In the genomic region with DNA sequence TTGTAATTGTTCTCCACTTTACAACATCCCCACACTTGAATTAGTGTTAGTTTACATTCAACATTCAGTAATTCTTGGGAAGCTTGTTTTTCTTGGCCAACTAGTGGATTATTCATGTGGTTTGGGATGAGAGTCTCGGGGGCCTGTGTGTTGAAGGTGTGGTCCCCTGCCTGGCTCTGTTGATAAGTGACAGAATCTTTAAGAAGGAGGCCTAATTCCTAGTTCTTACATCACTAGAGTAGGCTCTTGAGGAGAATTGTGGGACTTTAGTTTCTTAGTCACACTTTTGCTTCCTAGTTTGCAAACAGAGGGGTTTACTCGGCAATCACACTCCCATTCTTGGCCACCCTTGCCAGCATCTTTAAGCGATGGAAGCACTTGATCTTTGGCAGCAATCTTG, we compare ENCODE assay signal across 23 mouse cellular contexts. TPM values are rescaled to one million over a fixed set of nuclear protein-coding genes. Genes with fewer than 3 reads are reported as not detected.
A peak's percentile ranks its signal among the peaks of the same experiment; 100 is the strongest.
DNase-seq lines count a peak whose midpoint lies in the region; ATAC-seq lines count a peak whose summit lies in the region.
"Had no signal": no experiment of that assay in that cellular context is flagged by ENCODE, and none has a peak within 500 bp of the region (broad histone marks: within the 10 kb centered on the region; RNA-seq: fewer than 3 reads in every experiment).

No protein-coding gene starts in this region.

- H3K4me1 ChIP-seq in heart, embryonic 10.5 days = no peaks in the 10 kb centered on the region
- no peaks in the 10 kb centered on the region for H3K4me1 ChIP-seq in midbrain, embryonic 11.5 days (ENCODE audit: control insufficient read depth, insufficient read depth, low read length)
- H3K4me1 ChIP-seq in midbrain, embryonic 15.5 days = no peaks in the 10 kb centered on the region
- H3K4me1 ChIP-seq: embryonic facial prominence, embryonic 13.5 days; embryonic facial prominence, embryonic 15.5 days; forebrain, embryonic 12.5 days had no signal

- H3K4me2 ChIP-seq in midbrain, embryonic 11.5 days = no peak overlapping the region
- no peak overlapping the region for H3K4me2 ChIP-seq in midbrain, embryonic 15.5 days
- H3K4me2 ChIP-seq: embryonic facial prominence, embryonic 13.5 days; embryonic facial prominence, embryonic 15.5 days; forebrain, embryonic 12.5 days had no signal

- peak; percentile 17 for DNase-seq in heart, embryonic 10.5 days (ENCODE audit: low spot score)
- no peak for DNase-seq in heart, adult 9 months (ENCODE audit: low spot score in 2 of 2)
- peak; percentile 7 for DNase-seq in lung, postnatal 25 days (ENCODE audit: low spot score)
- DNase-seq in lung, postnatal 10 days = no peak
- DNase-seq in midbrain, embryonic 11.5 days (ENCODE audit: low spot score, missing footprints) = peak; percentile 69
- DNase-seq in left cerebral cortex, adult 18-20 months (ENCODE audit: low spot score in 2 of 2) = no peak
- DNase-seq: adrenal gland, adult 2 months; adrenal gland, postnatal 10 days; adrenal gland, postnatal 25 days; cerebellum, adult 11 months; cerebellum, adult 18-20 months; cerebellum, adult 8-10 months; cerebellum, postnatal 36 days; embryo, embryonic 11 days had no signal

- 0 out of 2 replicates have a peak, but pooled peaks cover 3% of the 10 kb centered on the region for H3K36me3 ChIP-seq in heart, embryonic 10.5 days
- 0 out of 2 replicates have a peak, but pooled peaks cover 2% of the 10 kb centered on the region for H3K36me3 ChIP-seq in midbrain, embryonic 11.5 days (ENCODE audit: control insufficient read depth, insufficient read depth, low read length)
- no peaks in the 10 kb centered on the region for H3K36me3 ChIP-seq in midbrain, embryonic 15.5 days (replicated peaks)
- H3K36me3 ChIP-seq: embryonic facial prominence, embryonic 13.5 days; embryonic facial prominence, embryonic 15.5 days; forebrain, embryonic 12.5 days had no signal

- no peak overlapping the region for H3K27ac ChIP-seq in heart, embryonic 10.5 days
- no peak overlapping the region for H3K27ac ChIP-seq in midbrain, embryonic 11.5 days (ENCODE audit: low read depth, low read length)
- no peak overlapping the region for H3K27ac ChIP-seq in midbrain, embryonic 15.5 days
- H3K27ac ChIP-seq: embryonic facial prominence, embryonic 13.5 days; embryonic facial prominence, embryonic 15.5 days; forebrain, embryonic 10.5 days; forebrain, embryonic 12.5 days had no signal

- 75% methylated on average over 3 of the region's 3 CpGs for WGBS in heart, embryonic 10.5 days
- 80% methylated on average over 3 of the region's 3 CpGs for WGBS in midbrain, embryonic 11.5 days
- WGBS in midbrain, embryonic 15.5 days = 82% methylated on average over 3 of the region's 3 CpGs

- H3K9ac ChIP-seq in midbrain, embryonic 11.5 days (ENCODE audit: low read length) = no peak overlapping the region
- H3K9ac ChIP-seq in midbrain, embryonic 15.5 days = no peak overlapping the region
- H3K9ac ChIP-seq: embryonic facial prominence, embryonic 13.5 days; embryonic facial prominence, embryonic 15.5 days; forebrain, embryonic 12.5 days had no signal

- no peak overlapping the region for H3K4me3 ChIP-seq in heart, embryonic 10.5 days
- H3K4me3 ChIP-seq in midbrain, embryonic 11.5 days (ENCODE audit: low read depth, low read length) = no peak overlapping the region
- H3K4me3 ChIP-seq in midbrain, embryonic 15.5 days = no peak overlapping the region
- H3K4me3 ChIP-seq: embryonic facial prominence, embryonic 13.5 days; embryonic facial prominence, embryonic 15.5 days; erythroblast, embryonic 14.5 days; forebrain, embryonic 10.5 days; forebrain, embryonic 12.5 days had no signal

- no peaks in the 10 kb centered on the region for H3K9me3 ChIP-seq in heart, embryonic 10.5 days
- H3K9me3 ChIP-seq in midbrain, embryonic 11.5 days (ENCODE audit: control insufficient read depth, low read length) = no peaks in the 10 kb centered on the region
- no peaks in the 10 kb centered on the region for H3K9me3 ChIP-seq in midbrain, embryonic 15.5 days
- H3K9me3 ChIP-seq: embryonic facial prominence, embryonic 13.5 days; embryonic facial prominence, embryonic 15.5 days; forebrain, embryonic 10.5 days; forebrain, embryonic 12.5 days had no signal

- no peak for ATAC-seq in midbrain, embryonic 11.5 days (ENCODE audit: low FRiP score)
- ATAC-seq in midbrain, embryonic 15.5 days (replicated peaks) = no peak
- ATAC-seq: forebrain, embryonic 14.5 days had no signal

- H3K27me3 ChIP-seq in heart, embryonic 10.5 days (ENCODE audit: insufficient read depth, poor library complexity, severe bottlenecking) = no peaks in the 10 kb centered on the region
- H3K27me3 ChIP-seq in midbrain, embryonic 11.5 days (ENCODE audit: control insufficient read depth, insufficient read depth, low read length) = no peaks in the 10 kb centered on the region
- no peaks in the 10 kb centered on the region for H3K27me3 ChIP-seq in midbrain, embryonic 15.5 days (replicated peaks)
- H3K27me3 ChIP-seq: embryonic facial prominence, embryonic 13.5 days; embryonic facial prominence, embryonic 15.5 days; forebrain, embryonic 12.5 days had no signal

RNA-seq across cellular contexts. Expression of gene Zim1, which starts 3.0 kb away (rescaled TPM):
- polyA plus RNA-seq in heart, embryonic 10.5 days (2016; fragmentation: Nextera tagmentation; extraction: Ambion mirVana) = 9.4 and 17.2 TPM in 2 replicates
- 0.93 and 1.6 TPM in 2 replicates for polyA plus RNA-seq in midbrain, embryonic 11.5 days (2014; fragmentation: Nextera tagmentation; extraction: Ambion mirVana)
- 6.7 and 7.8 TPM in 2 replicates for polyA plus RNA-seq in midbrain, embryonic 15.5 days (2015; fragmentation: Nextera tagmentation; extraction: Ambion mirVana)
- 1 to 10 TPM; 3.8 to 6.6 TPM for total RNA-seq in left cerebral cortex, adult 18-20 months (2021)
- total RNA-seq: common myeloid progenitor, adult 5-6 weeks; MEL had no signal
- polyA plus RNA-seq: erythroblast, embryonic 14.5 days had no signal

RNA-seq across cellular contexts. Expression of gene Peg3, which starts 31.0 kb away (rescaled TPM):
- 198 and 307 TPM in 2 replicates for polyA plus RNA-seq in heart, embryonic 10.5 days (2016; fragmentation: Nextera tagmentation; extraction: Ambion mirVana)
- polyA plus RNA-seq in midbrain, embryonic 11.5 days (2014; fragmentation: Nextera tagmentation; extraction: Ambion mirVana) = 85.3 and 90.1 TPM in 2 replicates
- polyA plus RNA-seq in midbrain, embryonic 15.5 days (2015; fragmentation: Nextera tagmentation; extraction: Ambion mirVana) = 95.1 and 98.5 TPM in 2 replicates
- total RNA-seq in left cerebral cortex, adult 18-20 months (2021) = 100 to 1,000 TPM; 217 to 231 TPM
- total RNA-seq: common myeloid progenitor, adult 5-6 weeks; MEL had no signal

RNA-seq across cellular contexts. Expression of gene Usp29, which starts 31.1 kb away (rescaled TPM):
- 11.4 and 20.7 TPM in 2 replicates for polyA plus RNA-seq in heart, embryonic 10.5 days (2016; fragmentation: Nextera tagmentation; extraction: Ambion mirVana)
- polyA plus RNA-seq in midbrain, embryonic 11.5 days (2014; fragmentation: Nextera tagmentation; extraction: Ambion mirVana) = 10.2 and 10.7 TPM in 2 replicates
- 36.2 and 42.4 TPM in 2 replicates for polyA plus RNA-seq in midbrain, embryonic 15.5 days (2015; fragmentation: Nextera tagmentation; extraction: Ambion mirVana)
- total RNA-seq in left cerebral cortex, adult 18-20 months (2021) = 10 to 100 TPM; 42.2 to 44.7 TPM
- total RNA-seq: common myeloid progenitor, adult 5-6 weeks; MEL had no signal

Comparison
In these comparisons a context has a peak if more than half of its experiments do, and no peak if none do; other contexts are left out.
1. DNase-seq: peak in heart, embryonic 10.5 days (single experiment), lung, postnatal 25 days (single experiment) and midbrain, embryonic 11.5 days (single experiment); none in heart, adult 9 months (0 of 2), lung, postnatal 10 days (single experiment) and left cerebral cortex, adult 18-20 months (0 of 2).